Mouse (Mus musculus): ENCODE results near the gene Wdr61. TPM values are rescaled to one million over a fixed set of nuclear protein-coding genes. Genes with fewer than 3 reads are reported as not detected.
A peak's percentile ranks its signal among the peaks of the same experiment; 100 is the strongest.

The Wdr61 gene
- polyA plus RNA-seq, 2 experiments = 50.6 to 108 TPM

GRCm38 (mm10) chr9:54743891-54744290 is 9.6 kb upstream of the Wdr61 start:
- no peak overlapping the region for H3K27ac ChIP-seq
- H3K4me2 ChIP-seq (ENCODE audit: low read depth) = no peak overlapping the region
- no peak overlapping the region for H3K9ac ChIP-seq (replicated peaks)
- no peak for DNase-seq (ENCODE audit: low read depth in 3 of 3, low spot score in 3 of 3)
- WGBS (ENCODE audit: insufficient replicate concordance) = 38% methylated on average over 4 of the region's 4 CpGs
- H3K4me3 ChIP-seq (ENCODE audit: insufficient read depth in 1 of 2, low read depth in 2 of 2, low read length in 2 of 2) = no peak overlapping the region
- TF ChIP-seq CTCF (IDR thresholded peaks at IDR 0.05; ENCODE audit: low read depth) (no peak), EP300 (IDR thresholded peaks at IDR 0.05; ENCODE audit: low read depth) (no peak)
- no peaks in the 10 kb centered on the region for H3K9me3 ChIP-seq (ENCODE audit: control insufficient read depth, low read length)
- no peaks in the 10 kb centered on the region for H3K36me3 ChIP-seq (replicated peaks; ENCODE audit: control insufficient read depth, insufficient read depth, low read depth)
- H3K27me3 ChIP-seq (ENCODE audit: control insufficient read depth, insufficient read depth, low read length) = no peaks in the 10 kb centered on the region
- H3K4me1 ChIP-seq (replicated peaks; ENCODE audit: control insufficient read depth in 2 of 2, insufficient read depth in 2 of 2, low read length in 1 of 2) = no peaks in the 10 kb centered on the region
- ATAC-seq (ENCODE audit: insufficient read depth) = no peak

GRCm38 (mm10) chr9:54738376-54738775 is 4.1 kb upstream of the Wdr61 start:
- H3K9me3 ChIP-seq (ENCODE audit: control insufficient read depth, low read length) = no peaks in the 10 kb centered on the region
- H3K9ac ChIP-seq (replicated peaks) = no peak overlapping the region
- H3K27ac ChIP-seq = no peak overlapping the region
- H3K36me3 ChIP-seq (replicated peaks; ENCODE audit: control insufficient read depth, insufficient read depth, low read depth) = no peaks in the 10 kb centered on the region
- no peak overlapping the region for H3K4me2 ChIP-seq (ENCODE audit: low read depth)
- peaks cover 7 to 8% of the 10 kb centered on the region in 2 experiments for H3K4me1 ChIP-seq (replicated peaks; ENCODE audit: control insufficient read depth in 2 of 2, insufficient read depth in 2 of 2, low read length in 1 of 2)
- H3K27me3 ChIP-seq (ENCODE audit: control insufficient read depth, insufficient read depth, low read length) = no peaks in the 10 kb centered on the region
- DNase-seq (ENCODE audit: low read depth in 3 of 3, low spot score in 3 of 3) (no peak), ATAC-seq (ENCODE audit: insufficient read depth) (no peak)
- H3K4me3 ChIP-seq (ENCODE audit: insufficient read depth in 1 of 2, low read depth in 2 of 2, low read length in 2 of 2) = no peak overlapping the region
- 29% methylated on average over 3 of the region's 3 CpGs for WGBS (ENCODE audit: insufficient replicate concordance)
- TF ChIP-seq CTCF (IDR thresholded peaks at IDR 0.05; ENCODE audit: low read depth) (peak; percentile 68), EP300 (IDR thresholded peaks at IDR 0.05; ENCODE audit: low read depth) (no peak)

- Histone ChIP-seq H3K4me2 (ENCODE audit: low read depth) (peak overlapping the region; percentile 29), H3K27ac (no peak overlapping the region), H3K36me3 (replicated peaks; ENCODE audit: control insufficient read depth, insufficient read depth, low read depth) (no peaks in the 10 kb centered on the region), H3K9me3 (ENCODE audit: control insufficient read depth, low read length) (no peaks in the 10 kb centered on the region), H3K4me3 (ENCODE audit: insufficient read depth in 1 of 2, low read depth in 2 of 2, low read length in 2 of 2) (peak overlapping the region in 1 of 2 experiments; percentile 3; a peak in 1 of 4 replicates), H3K27me3 (ENCODE audit: control insufficient read depth, insufficient read depth, low read length) (no peaks in the 10 kb centered on the region), H3K9ac (replicated peaks) (no peak overlapping the region), H3K4me1 (replicated peaks; ENCODE audit: control insufficient read depth in 2 of 2, insufficient read depth in 2 of 2, low read length in 1 of 2) (peaks cover 11% of the 10 kb centered on the region in 2 experiments)
- DNase-seq (ENCODE audit: low read depth in 3 of 3, low spot score in 3 of 3) (peak; percentile 55 to 65 (median 58)), ATAC-seq (ENCODE audit: insufficient read depth) (no peak)
- WGBS (ENCODE audit: insufficient replicate concordance) = 15% methylated on average over 9 of the region's 9 CpGs
- TF ChIP-seq EP300 (IDR thresholded peaks at IDR 0.05; ENCODE audit: low read depth) = no peak
- peak; percentile 84 for TF ChIP-seq CTCF (IDR thresholded peaks at IDR 0.05; ENCODE audit: low read depth)
These were observed 2.0 kb upstream of the Wdr61 start for GRCm38 (mm10) chr9:54736284-54736701.

GRCm38 (mm10) chr9:54734639-54735252 is 427 bp upstream of the Wdr61 start:
- 17% methylated on average over 11 of the region's 11 CpGs for WGBS (ENCODE audit: insufficient replicate concordance)
- DNase-seq (ENCODE audit: low read depth in 3 of 3, low spot score in 3 of 3) (no peak), ATAC-seq (ENCODE audit: insufficient read depth) (no peak)
- no peak for TF ChIP-seq CTCF (IDR thresholded peaks at IDR 0.05; ENCODE audit: low read depth)
- no peak for TF ChIP-seq EP300 (IDR thresholded peaks at IDR 0.05; ENCODE audit: low read depth)
- no peaks in the 10 kb centered on the region for H3K9me3 ChIP-seq (ENCODE audit: control insufficient read depth, low read length)
- no peaks in the 10 kb centered on the region; the same call in 1 of the 2 replicates for H3K36me3 ChIP-seq (replicated peaks; ENCODE audit: control insufficient read depth, insufficient read depth, low read depth)
- H3K27ac ChIP-seq = no peak overlapping the region
- H3K4me3 ChIP-seq (ENCODE audit: insufficient read depth in 1 of 2, low read depth in 2 of 2, low read length in 2 of 2) = peak overlapping the region; percentile 8 to 73; a peak in 2 of 4 replicates
- H3K27me3 ChIP-seq (ENCODE audit: control insufficient read depth, insufficient read depth, low read length) = no peaks in the 10 kb centered on the region
- peak overlapping the region; percentile 92 for H3K4me2 ChIP-seq (ENCODE audit: low read depth)
- H3K4me1 ChIP-seq (replicated peaks; ENCODE audit: control insufficient read depth in 2 of 2, insufficient read depth in 2 of 2, low read length in 1 of 2) = peaks cover 11% of the 10 kb centered on the region in 2 experiments
- peak overlapping the region; percentile 53 for H3K9ac ChIP-seq (replicated peaks)

GRCm38 (mm10) chr9:54732122-54732521 is 2.2 kb downstream of the Wdr61 start:
- peak overlapping the region; percentile 92; the same call in 1 of the 2 replicates for H3K4me2 ChIP-seq (ENCODE audit: low read depth)
- 84% methylated on average over 2 of the region's 2 CpGs for WGBS (ENCODE audit: insufficient replicate concordance)
- H3K9ac ChIP-seq (replicated peaks) = no peak overlapping the region
- DNase-seq (ENCODE audit: low read depth in 3 of 3, low spot score in 3 of 3) (peak; percentile 38 to 48 (median 44)), ATAC-seq (ENCODE audit: insufficient read depth) (no peak)
- H3K4me1 ChIP-seq (replicated peaks; ENCODE audit: control insufficient read depth in 2 of 2, insufficient read depth in 2 of 2, low read length in 1 of 2) = peaks cover 11% of the 10 kb centered on the region in 2 experiments
- no peak overlapping the region for H3K27ac ChIP-seq
- H3K4me3 ChIP-seq (ENCODE audit: insufficient read depth in 1 of 2, low read depth in 2 of 2, low read length in 2 of 2) = no peak overlapping the region
- no peaks in the 10 kb centered on the region for H3K27me3 ChIP-seq (ENCODE audit: control insufficient read depth, insufficient read depth, low read length)
- TF ChIP-seq CTCF (IDR thresholded peaks at IDR 0.05; ENCODE audit: low read depth) (peak; percentile 74), EP300 (IDR thresholded peaks at IDR 0.05; ENCODE audit: low read depth) (no peak)
- H3K9me3 ChIP-seq (ENCODE audit: control insufficient read depth, low read length) = no peaks in the 10 kb centered on the region
- peaks cover 14% of the 10 kb centered on the region for H3K36me3 ChIP-seq (replicated peaks; ENCODE audit: control insufficient read depth, insufficient read depth, low read depth)

Measured in liver, embryonic 14.5 days (tissue).